Mouse (Mus musculus) embryonic facial prominence, embryonic 13.5 days (tissue): Measurements from ENCODE around the gene Hrh3. TPM values are rescaled to one million over a fixed set of nuclear protein-coding genes. Genes with fewer than 3 reads are reported as not detected.

Experiments
- ATAC-seq: fragments of 200-750 bp; cut with Nextera tagmentation; 2 replicates; pipeline ENCODE4 v1.8.0; 2017; ENCODE audit warnings: low read depth; ENCODE audit not compliant: insufficient number of reproducible peaks, insufficient read depth, low FRiP score, low TSS enrichment
- H3K27ac ChIP-seq: fragments of 300-500 bp; sonication (generic); 2 replicates; pipeline ENCODE4 v1.5.1; 2015; ENCODE audit warnings: moderate library complexity, mild to moderate bottlenecking, inconsistent platforms
- H3K27me3 ChIP-seq: fragments of 300-500 bp; sonication (generic); 2 replicates; pipeline ENCODE4 v1.6.1; 2015; ENCODE audit warnings: mild to moderate bottlenecking, inconsistent platforms
- H3K36me3 ChIP-seq: fragments of 300-500 bp; sonication (generic); 2 replicates; pipeline ENCODE4 v1.6.1; 2015; ENCODE audit warnings: mild to moderate bottlenecking, inconsistent platforms
- H3K4me1 ChIP-seq: fragments of 300-500 bp; sonication (generic); 2 replicates; pipeline ENCODE4 v1.6.1; 2015; ENCODE audit warnings: inconsistent platforms
- H3K4me2 ChIP-seq: fragments of 300-500 bp; sonication (generic); 2 replicates; pipeline ENCODE4 v1.6.1; 2015; ENCODE audit warnings: moderate library complexity, mild to moderate bottlenecking, inconsistent platforms
- H3K4me3 ChIP-seq: fragments of 300-500 bp; sonication (generic); 2 replicates; pipeline ENCODE4 v1.5.1; 2015; ENCODE audit warnings: mild to moderate bottlenecking, inconsistent platforms
- H3K9ac ChIP-seq: fragments of 300-500 bp; sonication (generic); 2 replicates; pipeline ENCODE4 v1.6.1; 2015; ENCODE audit warnings: mild to moderate bottlenecking, inconsistent platforms
- H3K9me3 ChIP-seq: fragments of 300-500 bp; sonication (generic); 2 replicates; pipeline ENCODE4 v1.6.1; 2016; ENCODE audit warnings: inconsistent platforms
- WGBS: fragments of 180-500 bp; shearing (Covaris S2); methylation state at CpG from one replicate; pipeline ENCODE4 v1.1.7; 2015; ENCODE audit warnings: mixed read lengths; 5-methylcytosine and 5-hydroxymethylcytosine counted together
- polyA plus RNA-seq: library from polyadenylated mRNA; unstranded; fragments of >200 nt; fragmentation: Nextera tagmentation; extraction: Ambion mirVana; gene quantifications from 2 replicates; pipeline ENCODE4 v1.2.1, GENCODE M21; 2015

The Hrh3 gene
- polyA plus RNA-seq: 0.17 TPM in 1 of 2 replicates, not detected in the other

DNA sequence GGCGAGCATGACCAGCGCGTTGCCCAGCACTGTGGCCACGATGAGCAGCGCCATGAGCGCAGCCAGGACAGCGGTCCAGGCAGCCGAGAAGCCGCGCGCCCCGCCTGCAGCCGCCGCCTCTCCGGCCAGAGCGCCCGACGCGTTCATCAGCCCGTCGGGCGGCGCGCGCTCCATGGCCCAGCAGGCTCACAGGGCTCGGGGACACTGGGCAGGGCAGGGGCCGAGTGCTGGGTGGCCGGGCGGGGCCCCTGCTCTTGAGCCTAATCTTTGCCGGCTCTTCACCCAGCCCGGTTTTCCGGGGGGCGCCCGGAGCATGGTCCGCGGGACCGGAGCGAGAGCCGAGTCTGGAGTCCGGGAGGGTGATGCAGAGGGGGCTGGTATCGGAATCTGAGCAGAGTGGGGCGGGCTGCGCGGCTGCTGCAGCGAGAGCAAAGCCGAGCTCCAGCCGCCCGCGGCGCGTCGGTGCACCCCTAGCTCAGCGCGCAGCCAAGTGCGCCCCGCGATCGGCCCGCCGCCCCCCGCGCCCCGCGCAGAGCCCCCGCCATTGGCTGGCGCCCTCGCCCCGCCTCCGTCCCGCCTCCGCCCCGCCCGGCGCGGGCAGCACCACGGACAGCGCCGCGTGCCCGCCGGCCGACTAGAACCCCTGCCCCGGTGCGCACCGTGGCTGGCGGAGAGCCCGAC, at the start of gene Hrh3:
Hrh3 (minus strand) TSS at position 511 of the 681 bp plus-strand sequence.
- under 1% methylated on average over 66 of the region's 87 CpGs for WGBS
- Histone ChIP-seq H3K36me3 (no peaks in the 10 kb centered on the region), H3K4me3 (peak within 1 kb of the TSS; percentile 49), H3K9ac (peak within 1 kb of the TSS; percentile 37; the same call in 1 of the 2 replicates), H3K9me3 (no peaks in the 10 kb centered on the region), H3K27me3 (peaks cover 77% of the 10 kb centered on the region), H3K4me2 (peak within 1 kb of the TSS; percentile 99), H3K4me1 (peaks cover 24% of the 10 kb centered on the region), H3K27ac (no peak within 1 kb of the TSS)
- peak; percentile 74 for ATAC-seq

DNA sequence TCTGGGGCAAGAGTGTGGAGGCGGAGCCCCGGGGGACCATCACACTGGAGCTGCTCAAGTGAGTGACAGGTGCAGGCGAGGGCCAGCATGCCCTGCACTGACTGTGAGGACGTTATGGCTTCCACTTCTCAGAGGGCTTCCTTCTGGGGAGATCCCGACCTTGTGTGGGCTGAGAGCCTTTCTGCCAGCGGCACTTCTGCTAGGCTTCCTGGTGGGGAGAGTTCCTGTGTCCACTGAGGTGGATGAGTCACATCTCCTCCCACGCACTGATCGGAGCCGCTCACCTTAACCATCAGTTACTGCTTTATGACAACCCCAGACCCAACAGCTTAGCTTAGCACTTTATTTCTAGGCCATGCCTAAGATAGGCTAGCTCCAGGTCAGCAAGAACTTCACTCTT, 44.3 kb upstream of the Hrh3 start:
- no peak for ATAC-seq
- H3K27me3 ChIP-seq: no peaks in the 10 kb centered on the region
- WGBS: 86% methylated on average over 9 of the region's 9 CpGs
- peaks cover 88% of the 10 kb centered on the region for H3K36me3 ChIP-seq
- H3K4me2 ChIP-seq: no peak overlapping the region
- no peaks in the 10 kb centered on the region for H3K9me3 ChIP-seq
- H3K9ac ChIP-seq: no peak overlapping the region
- no peak overlapping the region for H3K4me3 ChIP-seq
- no peak overlapping the region for H3K27ac ChIP-seq
- no peaks in the 10 kb centered on the region for H3K4me1 ChIP-seq

DNA sequence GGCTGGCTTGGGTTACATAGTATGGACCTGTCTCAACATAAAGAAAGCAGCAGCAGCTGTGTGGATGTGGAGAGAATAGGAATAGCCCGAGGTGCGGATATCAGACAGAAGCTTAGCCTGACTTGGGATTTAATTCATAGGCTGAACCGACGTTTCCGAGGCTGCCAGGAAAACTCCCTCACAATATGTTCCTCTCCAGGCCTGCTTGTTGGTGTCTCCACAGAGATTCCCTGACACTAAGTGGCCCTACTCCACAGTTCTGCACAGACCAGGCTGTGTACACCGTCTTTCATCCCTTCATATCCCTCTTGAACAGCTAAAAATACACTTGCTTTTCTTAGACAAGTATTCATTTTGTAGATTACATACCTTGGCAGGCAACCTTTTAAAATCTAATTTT, 43.1 kb upstream of the Hrh3 start:
- Histone ChIP-seq H3K27me3 (no peaks in the 10 kb centered on the region), H3K4me2 (no peak overlapping the region), H3K4me1 (no peaks in the 10 kb centered on the region), H3K4me3 (no peak overlapping the region), H3K36me3 (peaks cover 82% of the 10 kb centered on the region), H3K9me3 (no peaks in the 10 kb centered on the region), H3K27ac (no peak overlapping the region), H3K9ac (no peak overlapping the region)
- 86% methylated on average over 6 of the region's 6 CpGs for whole genome bisulfite sequencing
- ATAC-seq: no peak

DNA sequence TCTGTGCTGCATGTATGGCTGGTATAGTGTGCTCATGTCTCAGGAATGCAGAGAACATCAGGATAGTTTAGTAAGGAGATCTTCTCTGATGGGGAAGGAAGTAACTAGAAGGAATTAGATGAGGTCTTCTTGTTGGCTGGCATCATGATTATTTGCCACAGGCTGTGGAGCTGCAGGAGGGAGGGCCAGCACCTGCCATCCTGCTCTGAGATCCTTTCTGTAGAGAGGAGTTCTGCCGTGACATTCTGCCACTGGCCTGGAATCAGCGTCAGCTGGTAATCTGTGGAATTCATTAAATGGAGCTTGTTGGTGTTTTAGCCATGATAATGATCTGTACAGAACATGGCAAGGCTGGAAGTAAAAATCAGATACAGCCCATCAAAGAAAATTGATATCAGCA, 41.8 kb upstream of the Hrh3 start:
- Histone ChIP-seq H3K9ac (no peak overlapping the region), H3K4me3 (no peak overlapping the region), H3K9me3 (no peaks in the 10 kb centered on the region), H3K36me3 (peaks cover 80% of the 10 kb centered on the region), H3K4me2 (no peak overlapping the region), H3K4me1 (no peaks in the 10 kb centered on the region), H3K27me3 (no peaks in the 10 kb centered on the region), H3K27ac (no peak overlapping the region)
- ATAC-seq: no peak
- WGBS: 91% methylated on average over 2 of the region's 2 CpGs

DNA sequence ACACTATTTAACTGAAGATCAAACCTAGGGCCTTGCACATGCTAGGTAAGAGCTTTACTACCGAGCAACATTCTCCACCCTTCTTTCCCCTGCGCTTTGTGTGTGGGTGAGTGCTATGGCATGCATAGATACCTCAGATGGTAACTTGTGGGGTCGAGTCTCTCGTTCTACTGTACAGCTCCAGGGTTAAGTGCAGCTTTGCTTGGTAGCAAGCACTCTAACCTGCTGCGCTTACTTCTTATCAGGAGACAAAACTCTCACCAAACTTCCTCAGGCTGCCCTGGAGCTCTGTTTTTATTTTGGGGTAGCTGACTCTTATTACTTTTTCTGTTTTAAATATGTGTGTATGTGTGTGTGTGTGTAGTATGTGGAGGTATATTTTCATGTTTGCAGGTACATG, 31.1 kb upstream of the Hrh3 start:
- Histone ChIP-seq H3K4me1 (no peaks in the 10 kb centered on the region), H3K36me3 (peaks cover 34% of the 10 kb centered on the region), H3K4me3 (no peak overlapping the region), H3K9me3 (no peaks in the 10 kb centered on the region), H3K27ac (no peak overlapping the region), H3K9ac (no peak overlapping the region), H3K4me2 (no peak overlapping the region), H3K27me3 (no peaks in the 10 kb centered on the region)
- 83% methylated on average over 5 of the region's 5 CpGs for WGBS
- no peak for ATAC-seq

DNA sequence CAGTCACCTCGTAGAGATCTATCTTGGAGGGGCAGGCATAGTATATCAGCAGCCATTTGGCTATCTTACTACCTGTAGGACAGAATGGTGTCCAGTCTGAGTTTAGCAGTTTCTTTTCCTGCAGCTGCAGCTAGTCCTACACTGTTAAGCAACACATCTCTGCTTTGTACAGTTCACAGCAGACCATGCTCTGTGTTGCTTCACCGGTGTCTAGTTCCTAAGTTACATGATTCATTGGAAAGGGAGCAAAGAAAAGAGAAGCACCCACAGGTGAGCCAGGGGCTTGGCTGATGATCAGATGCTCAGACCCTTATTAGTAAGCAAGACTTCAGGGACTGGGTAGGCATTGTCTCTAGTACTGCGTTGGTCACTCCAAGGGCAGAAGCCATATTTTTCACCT, 29.6 kb upstream of the Hrh3 start:
- ATAC-seq: no peak
- Histone ChIP-seq H3K9ac (no peak overlapping the region), H3K9me3 (no peaks in the 10 kb centered on the region)

DNA sequence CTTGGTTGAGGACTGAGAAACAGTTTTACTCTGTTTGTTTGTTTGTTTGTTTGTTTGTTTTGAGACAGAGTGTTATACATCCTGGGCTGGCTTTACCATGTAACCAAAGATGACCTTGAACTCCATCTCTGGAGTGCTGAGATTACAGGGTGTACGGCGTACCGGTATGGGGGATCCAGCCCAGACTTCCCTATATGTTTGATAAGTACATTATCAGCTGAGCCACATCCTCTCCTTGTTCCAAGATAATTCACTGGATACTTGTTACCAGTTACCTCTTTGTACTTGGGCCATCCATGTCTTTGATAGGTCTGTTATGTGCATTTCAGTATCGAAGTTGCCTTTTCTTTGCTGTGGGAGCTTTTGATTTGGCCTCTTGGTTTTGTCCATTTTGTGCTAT, 28.9 kb upstream of the Hrh3 start:
- WGBS: 97% methylated on average over 4 of the region's 4 CpGs
- ATAC-seq: no peak
- H3K27me3 ChIP-seq: no peaks in the 10 kb centered on the region
- H3K4me2 ChIP-seq: no peak overlapping the region
- no peaks in the 10 kb centered on the region for H3K9me3 ChIP-seq
- H3K4me3 ChIP-seq: no peak overlapping the region
- H3K36me3 ChIP-seq: peaks cover 14% of the 10 kb centered on the region
- H3K9ac ChIP-seq: no peak overlapping the region
- H3K27ac ChIP-seq: no peak overlapping the region
- no peaks in the 10 kb centered on the region for H3K4me1 ChIP-seq

More for the DNA sequence above, 29.6 kb upstream of the Hrh3 start:
- Histone ChIP-seq H3K4me2 (no peak overlapping the region), H3K27ac (no peak overlapping the region), H3K4me3 (no peak overlapping the region), H3K4me1 (no peaks in the 10 kb centered on the region), H3K27me3 (no peaks in the 10 kb centered on the region), H3K36me3 (peaks cover 21% of the 10 kb centered on the region)
- WGBS: 88% methylated on average over 3 of the region's 3 CpGs

DNA sequence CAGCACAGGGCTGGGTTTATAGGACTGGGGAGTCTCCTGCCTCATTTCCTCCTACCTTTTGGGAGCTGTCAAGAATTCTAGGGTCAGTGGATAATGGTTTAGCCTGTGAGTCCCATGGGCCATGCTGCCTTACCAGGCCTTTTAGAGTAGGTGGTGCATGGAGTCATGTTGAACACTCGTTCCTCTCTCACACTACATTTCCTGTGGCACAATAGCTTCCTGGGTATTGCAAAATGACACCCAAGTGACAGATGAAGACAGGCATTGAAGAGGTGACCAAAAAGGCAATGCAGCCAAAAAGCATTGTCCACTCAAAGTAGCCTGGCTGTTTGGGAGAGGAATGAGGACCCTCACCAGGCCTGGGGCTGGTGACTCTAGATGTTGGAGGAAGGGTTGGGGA, 23.4 kb upstream of the Hrh3 start:
- ATAC-seq: no peak
- WGBS: 64% methylated on average over 1 of the region's 1 CpGs

DNA sequence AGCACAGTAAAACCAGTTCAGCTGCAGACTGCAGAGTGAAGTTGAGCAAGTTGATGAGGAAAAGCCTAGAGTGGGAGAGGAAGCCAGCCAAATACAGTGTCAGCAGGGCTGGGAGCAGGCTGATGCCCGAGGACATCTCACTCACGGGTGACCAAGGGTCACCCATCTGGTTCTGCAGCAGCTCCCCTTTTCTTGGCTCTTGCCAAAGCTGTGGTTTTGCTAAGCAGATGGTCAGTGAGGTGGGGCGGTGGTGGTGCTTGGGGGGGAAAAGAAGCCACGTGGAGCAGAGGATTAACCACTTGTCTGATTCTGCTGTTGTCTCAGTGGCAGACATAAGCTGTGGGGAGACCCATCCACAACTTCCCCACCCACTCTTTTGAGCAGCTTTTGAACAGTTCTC, 21.9 kb upstream of the Hrh3 start:
- Histone ChIP-seq H3K27me3 (no peaks in the 10 kb centered on the region), H3K4me2 (no peak overlapping the region), H3K9ac (no peak overlapping the region), H3K36me3 (peaks cover 13% of the 10 kb centered on the region), H3K4me3 (no peak overlapping the region), H3K9me3 (no peaks in the 10 kb centered on the region), H3K4me1 (peaks cover 12% of the 10 kb centered on the region), H3K27ac (no peak overlapping the region)
- 17% methylated on average over 4 of the region's 4 CpGs for WGBS
- ATAC-seq: no peak

More for the DNA sequence above, 23.4 kb upstream of the Hrh3 start:
- H3K9me3 ChIP-seq: no peaks in the 10 kb centered on the region
- H3K4me1 ChIP-seq: peaks cover 12% of the 10 kb centered on the region
- no peak overlapping the region for H3K9ac ChIP-seq
- H3K27me3 ChIP-seq: no peaks in the 10 kb centered on the region
- H3K4me2 ChIP-seq: no peak overlapping the region
- H3K27ac ChIP-seq: no peak overlapping the region
- H3K36me3 ChIP-seq: peaks cover 10% of the 10 kb centered on the region
- no peak overlapping the region for H3K4me3 ChIP-seq

DNA sequence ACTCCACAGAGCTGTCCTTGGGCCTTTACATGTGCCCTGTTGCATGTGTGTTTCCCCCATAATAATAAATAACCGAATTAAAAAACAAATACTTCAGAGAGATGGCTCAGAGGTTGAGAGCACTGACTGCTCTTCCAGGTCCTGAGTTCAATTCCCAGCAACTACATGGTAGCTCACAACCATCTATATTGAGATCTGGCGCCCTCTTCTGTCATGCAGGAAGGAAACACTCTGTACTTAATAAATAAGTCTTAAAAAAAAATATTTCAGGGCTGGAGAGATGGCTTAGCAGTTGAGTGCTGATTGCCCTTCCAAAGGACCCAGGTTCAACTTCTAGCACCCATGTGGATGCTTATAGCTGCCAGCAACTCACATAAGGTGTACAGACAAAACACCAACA, 19.9 kb upstream of the Hrh3 start:
- Histone ChIP-seq H3K36me3 (peaks cover 13% of the 10 kb centered on the region), H3K4me2 (no peak overlapping the region), H3K9ac (no peak overlapping the region), H3K9me3 (no peaks in the 10 kb centered on the region), H3K4me1 (peaks cover 20% of the 10 kb centered on the region), H3K27me3 (no peaks in the 10 kb centered on the region), H3K27ac (no peak overlapping the region), H3K4me3 (no peak overlapping the region)
- no peak for ATAC-seq
- WGBS: 79% methylated on average over 2 of the region's 2 CpGs

DNA sequence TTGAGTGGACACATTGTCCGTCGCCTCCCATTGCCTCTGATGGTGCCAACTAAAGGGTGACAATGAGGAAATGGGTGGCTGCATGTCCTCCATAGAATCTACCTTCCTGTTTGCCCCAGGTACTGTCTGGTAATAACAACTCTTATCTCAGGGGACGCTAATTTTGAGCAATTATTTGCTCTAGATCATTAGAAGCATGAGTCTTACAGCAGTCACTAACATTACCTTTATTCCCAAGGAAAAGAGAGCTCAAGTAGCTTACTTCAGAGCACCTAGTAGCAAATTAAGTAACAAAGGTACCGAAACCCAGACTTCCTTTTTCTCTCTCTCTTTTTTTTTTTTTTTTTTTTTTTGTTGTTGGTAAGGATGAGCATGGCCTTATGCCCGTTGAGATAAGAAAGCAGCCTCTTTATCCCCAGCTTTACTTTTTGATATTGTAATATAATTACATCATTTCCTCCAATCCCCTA, 16.0 kb upstream of the Hrh3 start:
- Histone ChIP-seq H3K4me2 (peak overlapping the region; percentile 88), H3K9ac (peak overlapping the region; percentile 96), H3K27me3 (peaks cover 9% of the 10 kb centered on the region), H3K36me3 (peaks cover 13% of the 10 kb centered on the region), H3K9me3 (no peaks in the 10 kb centered on the region), H3K4me3 (peak overlapping the region; percentile 90), H3K27ac (no peak overlapping the region), H3K4me1 (peaks cover 24% of the 10 kb centered on the region)
- WGBS: 69% methylated on average over 5 of the region's 5 CpGs
- no peak for ATAC-seq

DNA sequence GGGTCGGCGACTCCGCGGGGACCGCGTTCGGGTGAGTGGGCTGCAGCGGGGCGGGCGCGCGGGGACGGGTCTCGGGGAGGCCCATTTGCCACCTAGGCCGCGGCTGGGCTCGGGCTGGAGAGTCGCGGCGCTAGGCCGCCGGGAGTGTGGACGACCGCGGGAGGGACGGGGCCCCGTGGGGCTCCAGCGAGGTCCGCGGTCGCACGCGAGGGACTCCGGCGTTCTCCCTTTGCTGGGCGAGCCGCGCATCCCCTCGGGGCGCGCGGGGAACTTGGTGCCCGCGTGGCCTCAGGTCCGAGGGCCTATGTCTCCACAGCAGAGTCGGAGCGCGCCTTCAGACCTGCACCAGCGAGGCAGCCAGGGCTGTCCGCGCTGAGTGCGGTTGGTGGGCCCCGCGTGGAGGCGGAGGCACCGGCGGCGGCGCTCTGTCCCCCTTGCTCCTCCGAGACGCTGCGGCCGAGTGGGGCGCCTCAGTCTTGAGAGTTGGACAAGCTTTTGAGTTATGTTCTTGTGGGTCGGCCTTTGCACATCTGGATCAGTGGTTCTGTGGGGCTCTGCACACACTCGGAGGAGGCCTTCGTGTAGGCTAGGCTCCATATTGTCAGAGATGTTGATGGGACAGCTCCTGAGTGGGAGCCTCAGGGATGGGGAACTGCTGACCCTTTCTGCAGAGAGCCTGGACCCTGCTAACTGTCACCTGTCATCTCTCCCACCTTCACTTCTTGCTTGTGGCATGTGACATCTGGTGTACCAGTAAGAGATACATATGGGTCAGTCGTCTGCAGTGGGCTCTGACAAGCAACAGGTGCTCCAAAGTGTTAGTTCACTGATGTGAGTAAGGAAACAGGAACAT, 15.4 kb upstream of the Hrh3 start:
- Histone ChIP-seq H3K36me3 (peaks cover 13% of the 10 kb centered on the region), H3K9me3 (no peaks in the 10 kb centered on the region), H3K27me3 (peaks cover 9% of the 10 kb centered on the region), H3K4me3 (peak overlapping the region; percentile 90), H3K27ac (peak overlapping the region; percentile 73), H3K9ac (peak overlapping the region; percentile 96), H3K4me2 (peak overlapping the region; percentile 88), H3K4me1 (peaks cover 24% of the 10 kb centered on the region)
- ATAC-seq: no peak
- under 1% methylated on average over 59 of the region's 68 CpGs for WGBS
